Mouse (Mus musculus) hematopoietic multipotent progenitor cell, adult 10-12 weeks (in vitro differentiated cells): ENCODE results near the gene Sc5d. TPM values are rescaled to one million over a fixed set of nuclear protein-coding genes. Genes with fewer than 3 reads are reported as not detected.

Source experiments
- polyA plus RNA-seq: library from polyadenylated mRNA; stranded (reverse); fragments of >175 nt; gene quantifications from 2 replicates; pipeline ENCODE4 v1.2.3, GENCODE M21; 2012; ENCODE audit warnings: low replicate concordance

The Sc5d gene
- 0.61 and 4.5 TPM in 2 replicates for polyA plus RNA-seq

DNA sequence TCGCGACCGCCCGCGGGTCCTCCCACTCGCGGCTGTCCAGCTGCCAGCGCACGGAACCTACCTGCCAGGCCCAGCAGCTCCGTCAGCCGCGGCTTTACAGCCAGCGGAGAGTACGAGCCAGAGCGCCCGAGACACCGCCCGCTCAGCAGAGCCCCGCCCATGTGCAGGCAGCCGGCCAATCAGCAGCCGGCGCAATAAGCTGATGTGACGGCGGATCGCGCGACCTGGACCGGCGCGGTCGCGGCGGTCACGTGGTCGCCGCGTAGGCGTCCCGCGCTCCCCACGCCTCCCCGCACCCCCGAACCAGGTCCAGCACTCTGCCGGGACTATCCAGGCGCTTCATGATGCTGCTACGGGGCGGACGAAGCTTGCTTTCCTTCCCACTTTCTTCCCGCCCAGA is at the start of gene Sc5d:
Gene Sc5d, minus strand, starts transcription at position 112 of the 400 bp plus-strand sequence.

Other genes starting within 250 kb of the Sc5d start
- 34.6 and 50.0 TPM in 2 replicates for gene Sorl1, start 140.0 kb downstream of the Sc5d start, polyA plus RNA-seq
- gene Tecta, start 135.7 kb upstream of the Sc5d start, polyA plus RNA-seq, result 0.03 TPM in 1 of 2 replicates, not detected in the other
- 3.5 and 8.0 TPM in 2 replicates for gene Tbcel, start 243.6 kb upstream of the Sc5d start, polyA plus RNA-seq